Mouse (Mus musculus): ENCODE measurements at regions not wholly inside any gene's neighbourhood (a gene's known extent, or its start where the extent isn't known, plus 50 kb on each side); places are given as distances from the start of the nearest gene placed in this dataset.

- no peak for DNase-seq (ENCODE audit: low spot score)
Measured at GRCm38 (mm10) chr2:106540176-106540575, 152.9 kb upstream of the Mpped2 start.

GRCm38 (mm10) chr2:106547117-106547516 is 146.0 kb upstream of the Mpped2 start:
- no peak for DNase-seq (ENCODE audit: low spot score)

- DNase-seq (ENCODE audit: low spot score), result no peak
Measured at GRCm38 (mm10) chr2:106553666-106554065, 139.4 kb upstream of the Mpped2 start.

GRCm38 (mm10) chr2:106561571-106562090 is 131.4 kb upstream of the Mpped2 start:
- no peak for DNase-seq (ENCODE audit: low spot score)

- DNase-seq (ENCODE audit: low spot score), result no peak
Measured at GRCm38 (mm10) chr2:106570226-106570625, 122.8 kb upstream of the Mpped2 start.

- DNase-seq (ENCODE audit: low spot score), result no peak
Measured at GRCm38 (mm10) chr2:106571346-106571745, 121.7 kb upstream of the Mpped2 start.

GRCm38 (mm10) chr2:106571913-106572312 is 121.2 kb upstream of the Mpped2 start:
- DNase-seq (ENCODE audit: low spot score), result no peak

- no peak for DNase-seq (ENCODE audit: low spot score)
Measured at GRCm38 (mm10) chr2:106576746-106577323, 116.2 kb upstream of the Mpped2 start.

- DNase-seq (ENCODE audit: low spot score), result no peak
Measured at GRCm38 (mm10) chr2:106578062-106578461, 115.0 kb upstream of the Mpped2 start.

- DNase-seq (ENCODE audit: low spot score), result no peak
Measured at GRCm38 (mm10) chr2:106580663-106581062, 112.4 kb upstream of the Mpped2 start.

- no peak for DNase-seq (ENCODE audit: low spot score)
Measured at GRCm38 (mm10) chr2:106621251-106621650, 71.8 kb upstream of the Mpped2 start.

GRCm38 (mm10) chr2:106622326-106622725 is 70.7 kb upstream of the Mpped2 start:
- no peak for DNase-seq (ENCODE audit: low spot score)

- no peak for DNase-seq (ENCODE audit: low spot score)
Measured at GRCm38 (mm10) chr2:106623680-106624079, 69.4 kb upstream of the Mpped2 start.

- DNase-seq (ENCODE audit: low spot score), result no peak
Measured at GRCm38 (mm10) chr2:106631986-106632385, 61.1 kb upstream of the Mpped2 start.

Data from left cerebral cortex, adult 11 months (tissue).